Mouse (Mus musculus): ENCODE measurements around the gene Rnf227.

Rnf227 gene

DNA sequence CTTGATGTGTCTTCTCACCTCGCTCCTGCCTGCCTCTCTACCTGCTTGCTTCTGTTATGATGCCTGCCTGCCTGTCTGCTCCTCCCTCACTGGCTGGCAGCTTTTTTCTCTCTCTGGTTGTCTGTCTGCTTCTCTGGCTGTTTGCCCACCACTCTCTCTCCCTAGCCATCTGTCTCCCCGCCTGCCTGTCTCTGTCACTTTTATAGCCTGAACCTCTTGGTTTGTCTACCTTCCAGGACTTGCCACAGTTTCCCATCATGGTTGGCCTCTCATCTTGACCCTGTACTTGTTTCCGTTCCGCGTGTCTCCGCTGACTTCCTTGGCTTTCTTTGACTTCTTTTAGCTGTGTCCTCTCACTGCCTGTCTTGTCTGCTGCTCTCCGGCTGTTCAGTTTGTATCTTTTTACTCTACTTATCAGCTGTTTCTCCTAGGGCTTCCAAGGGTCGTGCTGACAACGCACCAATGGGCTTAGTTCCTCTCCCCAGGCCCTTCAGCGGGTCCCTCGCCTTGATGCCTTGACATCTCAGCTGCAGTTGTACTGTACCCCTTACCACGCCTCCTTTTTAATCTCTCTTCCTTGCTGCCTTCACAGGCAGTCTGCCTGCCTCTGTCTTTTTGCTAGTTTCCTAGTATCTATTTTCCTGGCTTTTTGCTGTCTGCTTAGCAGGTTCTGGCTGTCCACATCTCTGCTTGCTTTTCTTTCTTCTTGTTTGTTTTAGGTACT, 32.0 kb downstream of the Rnf227 start:
- DNase-seq, result peak; percentile 24

GRCm38 (mm10) chr11:69372780-69373170, 32.5 kb downstream of the Rnf227 start:
- DNase-seq, result no peak

DNA sequence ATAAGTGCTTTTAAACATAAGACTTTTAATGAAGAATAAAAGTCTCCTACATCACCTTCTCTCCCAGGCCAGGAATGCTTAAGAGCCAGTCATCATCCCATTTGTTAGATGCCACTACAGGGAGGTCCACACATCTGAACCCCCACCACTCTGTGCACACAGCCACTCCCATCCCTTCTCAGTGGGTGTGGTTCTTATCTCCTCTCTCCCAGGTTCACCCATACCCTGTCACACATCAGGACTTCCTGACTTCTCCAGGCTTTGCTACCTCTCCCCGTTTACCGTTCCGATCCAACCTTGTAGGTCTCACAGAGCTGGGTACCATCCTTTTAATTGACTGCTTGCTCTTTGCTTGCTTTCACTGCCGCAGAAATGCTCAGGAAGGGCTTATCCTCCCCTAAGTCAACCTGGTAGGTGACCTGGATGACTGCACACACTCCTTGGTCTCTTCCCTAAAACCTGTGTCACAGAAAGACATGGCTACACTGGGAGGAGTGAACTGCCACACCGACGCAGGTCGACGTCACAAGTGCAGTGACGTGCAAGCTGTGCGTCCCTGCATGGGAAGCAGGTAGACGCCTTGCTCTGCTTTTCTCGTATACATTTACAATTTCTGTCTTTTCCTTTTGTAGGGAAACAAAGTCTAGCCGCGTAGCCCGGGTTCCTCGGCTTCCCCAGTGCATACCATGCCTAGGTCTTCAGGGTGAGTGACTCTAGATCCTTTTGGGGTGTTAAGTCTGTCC, 33.1 kb downstream of the Rnf227 start:
- DNase-seq, result no peak

DNA sequence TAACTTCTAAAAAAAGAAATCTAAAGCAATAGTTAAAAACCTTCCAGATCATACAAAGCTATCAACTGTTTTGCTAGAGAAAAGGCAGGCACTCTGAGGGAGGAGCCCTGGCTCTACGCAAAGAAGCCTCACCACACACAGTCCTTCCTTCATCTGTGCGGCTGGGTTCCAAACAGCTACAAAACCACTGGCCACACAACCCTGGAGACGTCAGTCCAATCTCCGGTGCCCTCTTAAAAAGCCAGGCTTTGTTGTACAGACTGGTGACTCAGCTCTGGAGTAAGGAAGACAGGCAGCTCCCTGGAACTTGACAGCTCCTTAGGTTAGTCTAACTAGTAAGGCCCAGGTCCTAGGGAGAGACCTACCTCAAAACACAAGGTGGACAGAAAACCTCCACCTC, 35.4 kb downstream of the Rnf227 start:
- no peak for DNase-seq

DNA sequence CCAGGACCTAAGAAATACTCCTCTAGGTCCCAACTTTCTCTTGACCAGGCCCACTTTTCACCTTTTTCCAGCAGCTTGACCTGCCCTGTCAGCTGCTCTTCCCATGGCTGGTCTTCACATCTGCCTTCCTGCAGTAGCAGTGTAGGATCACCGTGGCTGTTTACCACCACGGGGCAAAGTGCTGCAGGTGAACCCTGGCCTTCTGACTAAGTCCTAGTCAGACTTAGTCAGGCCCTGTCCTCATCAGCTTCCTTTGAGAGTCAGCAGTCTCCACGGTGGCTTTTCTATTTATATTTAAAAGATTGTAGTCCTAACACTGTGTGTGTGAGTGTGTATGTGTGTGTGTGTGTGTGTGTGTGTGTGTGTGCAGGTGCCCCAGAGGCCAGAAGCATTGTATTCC, 37.5 kb downstream of the Rnf227 start:
- no peak for DNase-seq

DNA sequence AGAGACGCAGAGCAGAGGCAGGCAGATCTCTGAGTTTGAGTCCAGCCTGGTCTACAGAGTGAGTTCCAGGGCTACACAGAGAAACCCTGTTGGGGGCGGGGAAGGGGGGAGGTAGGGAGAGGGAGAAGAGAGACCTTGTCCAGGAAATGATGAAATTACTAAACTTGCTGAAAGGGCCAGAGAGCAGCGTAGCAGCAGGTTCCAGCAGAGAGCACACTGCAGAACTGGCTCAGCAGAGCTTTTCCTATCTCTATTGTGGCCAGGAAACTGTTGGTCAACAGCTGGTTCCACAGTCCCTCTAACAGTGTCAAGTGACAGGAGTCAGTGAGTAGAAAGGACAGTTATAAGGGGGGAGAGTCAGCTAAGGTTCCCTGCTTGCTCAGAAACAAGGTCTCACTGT, 39.3 kb downstream of the Rnf227 start:
- DNase-seq, result no peak

DNA sequence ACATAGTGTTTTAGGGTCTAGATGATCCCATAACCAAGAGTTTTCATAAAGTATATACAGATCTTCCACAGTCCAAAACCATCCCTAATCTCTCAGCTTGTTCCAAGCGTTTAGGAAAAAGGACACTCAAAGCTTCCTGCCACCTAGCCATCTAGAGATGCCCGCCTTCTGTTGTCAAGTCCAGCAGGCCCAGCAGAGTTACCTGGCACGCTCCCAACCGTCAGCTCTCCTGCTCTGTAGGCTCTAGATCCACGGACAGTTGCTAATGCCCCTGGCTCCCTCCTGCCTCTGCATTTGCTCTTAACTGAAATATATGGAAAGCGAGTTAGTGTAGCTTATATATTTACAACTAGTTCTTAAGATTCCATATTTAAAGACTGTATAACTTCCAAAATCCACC, 41.1 kb downstream of the Rnf227 start:
- DNase-seq, result no peak

DNA sequence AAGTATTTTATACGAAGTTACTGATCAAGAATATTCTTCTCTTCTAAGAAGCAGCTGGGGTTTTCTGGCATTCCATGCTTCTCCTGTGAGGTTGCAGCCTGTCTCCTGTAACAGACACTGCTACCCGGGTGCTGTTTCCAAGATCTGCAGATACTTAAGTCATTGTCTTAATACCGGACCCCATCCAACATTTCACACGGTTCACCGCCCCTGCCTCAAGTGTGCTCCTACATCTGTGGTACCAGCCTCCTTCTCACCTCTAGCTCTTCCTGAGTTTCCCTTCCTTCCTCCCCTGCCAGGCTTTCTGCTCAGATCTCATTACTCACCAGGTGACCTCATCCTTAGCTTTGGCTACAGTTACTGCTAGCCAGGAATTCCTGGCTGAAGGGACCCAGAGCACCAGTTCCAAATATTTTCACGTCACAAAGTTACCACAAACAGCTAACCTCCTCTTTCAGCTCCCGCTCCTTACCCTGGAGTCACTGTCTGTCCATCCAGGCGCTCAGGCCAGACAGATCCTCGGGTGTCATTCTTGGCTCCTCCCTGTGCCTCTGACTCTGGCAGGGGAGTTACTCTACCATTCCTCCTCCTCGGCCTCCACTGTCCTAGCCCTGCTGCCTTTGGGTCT, 42.3 kb downstream of the Rnf227 start:
- DNase-seq, result no peak

GRCm38 (mm10) chr11:69384979-69385378, 44.7 kb downstream of the Rnf227 start:
- DNase-seq, result no peak

DNA sequence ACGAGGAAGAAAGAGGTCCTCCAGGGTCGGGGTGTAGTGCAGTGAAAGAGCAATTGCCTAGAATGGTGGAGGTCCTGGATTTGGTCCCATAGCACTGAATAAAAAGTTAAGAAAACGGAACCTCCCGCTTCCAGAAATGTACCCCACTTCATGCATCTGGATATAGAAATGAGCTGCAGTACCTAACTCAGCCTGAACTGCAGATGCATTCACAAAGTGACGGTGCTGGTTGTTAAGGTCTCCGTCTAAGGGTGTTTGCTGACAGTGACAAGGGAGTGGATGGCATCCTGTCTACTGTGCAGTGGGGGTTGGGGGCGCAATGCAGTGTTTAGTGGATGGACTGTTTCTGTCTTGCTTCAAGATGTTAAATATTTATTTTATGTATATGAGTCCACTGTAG, 46.5 kb downstream of the Rnf227 start:
- DNase-seq, result no peak

- DNase-seq, result no peak
Measured at GRCm38 (mm10) chr11:69388680-69389079, 48.4 kb downstream of the Rnf227 start.

- no peak for DNase-seq
Measured at GRCm38 (mm10) chr11:69389531-69390399, 49.5 kb downstream of the Rnf227 start.

GRCm38 (mm10) chr11:69390400-69391034, 50.3 kb downstream of the Rnf227 start:
- DNase-seq, result peak; percentile 73

Measured in thymus, postnatal 25 days (tissue).